Mouse (Mus musculus): ENCODE results near the gene Polr1c.

GRCm38 (mm10) chr17:46272058-46272457 lies 24.2 kb upstream of the Polr1c start:
- TF ChIP-seq CTCF (IDR thresholded peaks at IDR 0.05; ENCODE audit: insufficient read depth, low read length) (no peak), POLR2A (IDR thresholded peaks at IDR 0.05; ENCODE audit: borderline replicate concordance, extremely low read depth, low read depth, low read length) (no peak)
